In genomic region chr12:116405045-116405835, GRCm38 (mm10) we compare ENCODE assay signal across 1 mouse cellular context.
TF ChIP-seq lines count a peak whose summit lies in the region.

Gene Ncapg2 (plus strand): TSS chr12:116405402.

TF ChIP-seq in CH12.LX, 34 proteins besides CTCF, POLR2A, EP300 and RAD21 (continued from another document):
- TF ChIP-seq ETS1 (conservative IDR thresholded peaks at IDR 0.05; ENCODE audit: low read depth, low read length) = peak; percentile 49; the same call in 1 of the 2 replicates
- TF ChIP-seq PAX5 (IDR thresholded peaks at IDR 0.05; ENCODE audit: low read length) = no peak
- TF ChIP-seq TCF12 (IDR thresholded peaks at IDR 0.05; ENCODE audit: low read depth, low read length) = peak; percentile 85
- TF ChIP-seq MAX (IDR thresholded peaks at IDR 0.05; ENCODE audit: low read length) = peak; percentile 83
- 0 out of 2 replicates have a peak, but pooled peaks have one; percentile 73 for TF ChIP-seq MAZ (IDR thresholded peaks at IDR 0.05; ENCODE audit: low read depth, low read length)
- TF ChIP-seq RCOR1 (conservative IDR thresholded peaks at IDR 0.05; ENCODE audit: low read depth, low read length) = no peak
- TF ChIP-seq ZC3H11A (IDR thresholded peaks at IDR 0.05; ENCODE audit: low read depth, low read length) = no peak
- TF ChIP-seq NRF1 (IDR thresholded peaks at IDR 0.05; ENCODE audit: low read depth, low read length) = peak; percentile 100
- peak; percentile 84 for TF ChIP-seq MXI1 (IDR thresholded peaks at IDR 0.05; ENCODE audit: low read depth, low read length)
- TF ChIP-seq CHD2 (IDR thresholded peaks at IDR 0.05; ENCODE audit: low read length) = peak; percentile 99
- TF ChIP-seq MAFK (IDR thresholded peaks at IDR 0.05; ENCODE audit: insufficient replicate concordance, low read length) = no peak
- 0 out of 2 replicates have a peak, but pooled peaks have one; percentile 45 for TF ChIP-seq MYC (IDR thresholded peaks at IDR 0.05; ENCODE audit: low read depth, low read length)
- peak; percentile 76; the same call in 1 of the 2 replicates for TF ChIP-seq POLR2AphosphoS2 (IDR thresholded peaks at IDR 0.05; ENCODE audit: low read depth, low read length)
- peak; percentile 3; the same call in 1 of the 2 replicates for TF ChIP-seq USF1 (IDR thresholded peaks at IDR 0.05; ENCODE audit: low read depth, low read length)
